Mouse (Mus musculus) neural tube, embryonic 12.5 days (tissue): ENCODE measurements around the gene 1700017D01Rik. TPM values are rescaled to one million over a fixed set of nuclear protein-coding genes. Genes with fewer than 3 reads are reported as not detected.
"Not testable (repeated sequence)": the region's sequence is repeated elsewhere in the genome, so short reads cannot be mapped to it uniquely, and the experiment has no call there.

Experiments used
- ATAC-seq: fragments of 200-750 bp; cut with Nextera tagmentation; 2 replicates; pipeline ENCODE4 v1.8.0; 2017; ENCODE audit warnings: low read depth, mild to moderate bottlenecking, moderate TSS enrichment, moderate library complexity; ENCODE audit not compliant: low FRiP score
- H3K27ac ChIP-seq: fragments of 300-500 bp; sonication (generic); 2 replicates; pipeline ENCODE4 v1.5.1; 2016
- H3K27me3 ChIP-seq: fragments of 300-500 bp; sonication (generic); replicated peaks from 2 replicates; pipeline ENCODE4 v1.6.1; 2016; ENCODE audit warnings: mild to moderate bottlenecking
- H3K36me3 ChIP-seq: fragments of 300-500 bp; sonication (generic); 2 replicates; pipeline ENCODE4 v1.6.1; 2016; ENCODE audit warnings: mild to moderate bottlenecking
- H3K4me1 ChIP-seq: fragments of 300-500 bp; sonication (generic); 2 replicates; pipeline ENCODE4 v1.6.1; 2016
- H3K4me2 ChIP-seq: fragments of 300-500 bp; sonication (generic); replicated peaks from 2 replicates; pipeline ENCODE4 v1.6.1; 2016; ENCODE audit warnings: mild to moderate bottlenecking
- H3K4me3 ChIP-seq: fragments of 300-500 bp; sonication (generic); 2 replicates; pipeline ENCODE4 v1.5.1; 2016
- H3K9ac ChIP-seq: fragments of 300-500 bp; sonication (generic); 2 replicates; pipeline ENCODE4 v1.6.1; 2016; ENCODE audit warnings: mild to moderate bottlenecking
- H3K9me3 ChIP-seq: fragments of 300-500 bp; sonication (generic); 2 replicates; pipeline ENCODE4 v1.6.1; 2016; ENCODE audit warnings: mild to moderate bottlenecking
- WGBS: fragments of 180-500 bp; shearing (Covaris S2); methylation state at CpG from one replicate; pipeline ENCODE4 v1.1.7; 2016; 5-methylcytosine and 5-hydroxymethylcytosine counted together
- polyA plus RNA-seq: library from polyadenylated mRNA; unstranded; fragments of >200 nt; fragmentation: Nextera tagmentation; extraction: Ambion mirVana; gene quantifications from 2 replicates; pipeline ENCODE4 v1.2.1, GENCODE M21; 2016

1700017D01Rik gene
- polyA plus RNA-seq, 1 experiment from 2014 or later, result not detected

GRCm38 (mm10) chr19:11080934-11081333 is 49.7 kb downstream of the 1700017D01Rik start, which contains the start of gene Ms4a8a:
Gene Ms4a8a, minus strand, starts transcription at chr19:11081102.
- H3K4me1 ChIP-seq, result no peaks in the 10 kb centered on the region
- H3K36me3 ChIP-seq, result no peaks in the 10 kb centered on the region
- no peak within 1 kb of the TSS for H3K9ac ChIP-seq
- no peak for ATAC-seq
- no peak within 1 kb of the TSS for H3K4me2 ChIP-seq
- H3K9me3 ChIP-seq, result no peaks in the 10 kb centered on the region
- H3K4me3 ChIP-seq, result no peak within 1 kb of the TSS
- H3K27me3 ChIP-seq, result no peaks in the 10 kb centered on the region
- no peak within 1 kb of the TSS for H3K27ac ChIP-seq
- 90% methylated on average over 4 of the region's 4 CpGs for WGBS

- Histone ChIP-seq H3K4me2 (no peak overlapping the region), H3K27me3 (no peaks in the 10 kb centered on the region), H3K9ac (no peak overlapping the region), H3K4me3 (no peak overlapping the region), H3K4me1 (no peaks in the 10 kb centered on the region), H3K9me3 (no peaks in the 10 kb centered on the region), H3K36me3 (no peaks in the 10 kb centered on the region), H3K27ac (no peak overlapping the region)
- WGBS, result 90% methylated on average over 3 of the region's 3 CpGs
- ATAC-seq, result no peak
Measured at GRCm38 (mm10) chr19:11070364-11070763, 60.3 kb downstream of the 1700017D01Rik start.

DNA sequence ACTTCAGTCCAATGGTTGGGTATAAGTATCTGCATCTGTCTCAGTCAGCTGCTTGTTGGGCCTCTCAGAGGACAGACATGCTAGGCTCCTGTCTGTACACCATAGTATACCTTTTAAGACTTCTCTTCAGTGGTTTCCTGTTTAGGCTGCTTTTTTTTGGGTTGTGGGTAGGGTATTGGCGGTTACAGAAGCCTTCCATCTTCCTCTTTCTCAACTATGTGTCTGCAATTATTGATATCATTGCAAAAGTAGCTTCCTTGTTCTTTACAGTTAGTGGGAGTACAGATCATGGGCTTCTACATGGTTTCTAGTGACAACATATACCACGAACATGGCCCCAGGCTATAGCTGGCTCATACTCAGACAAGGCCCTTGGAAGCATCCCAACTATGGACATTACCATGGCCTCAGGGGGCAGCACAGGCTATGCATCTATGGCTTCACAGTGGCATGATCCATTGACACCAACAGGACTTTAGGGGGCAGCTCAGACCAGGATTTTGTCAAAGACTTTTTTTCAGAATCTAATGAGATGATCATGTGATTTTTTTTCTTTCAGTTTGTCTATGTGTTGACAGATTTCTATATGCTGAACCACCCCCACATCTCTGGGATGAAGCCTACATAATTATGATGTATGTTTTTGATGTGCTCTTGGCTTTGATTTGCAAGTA is 65.3 kb downstream of the 1700017D01Rik start:
- ATAC-seq, result no peak
- Histone ChIP-seq H3K4me1 (no peaks in the 10 kb centered on the region), H3K4me3 (no peak overlapping the region), H3K4me2 (no peak overlapping the region), H3K9ac (no peak overlapping the region), H3K27me3 (no peaks in the 10 kb centered on the region), H3K36me3 (no peaks in the 10 kb centered on the region), H3K27ac (no peak overlapping the region), H3K9me3 (no peaks in the 10 kb centered on the region)
- WGBS, result 86% methylated on average over 2 of the region's 2 CpGs

GRCm38 (mm10) chr19:11060900-11061299 is 69.8 kb downstream of the 1700017D01Rik start:
- Histone ChIP-seq H3K4me2 (no peak overlapping the region), H3K27me3 (no peaks in the 10 kb centered on the region), H3K4me1 (no peaks in the 10 kb centered on the region), H3K9me3 (no peaks in the 10 kb centered on the region), H3K9ac (no peak overlapping the region), H3K36me3 (no peaks in the 10 kb centered on the region), H3K4me3 (no peak overlapping the region), H3K27ac (no peak overlapping the region)
- ATAC-seq, result no peak
- 94% methylated on average over 1 of the region's 1 CpGs for WGBS

DNA sequence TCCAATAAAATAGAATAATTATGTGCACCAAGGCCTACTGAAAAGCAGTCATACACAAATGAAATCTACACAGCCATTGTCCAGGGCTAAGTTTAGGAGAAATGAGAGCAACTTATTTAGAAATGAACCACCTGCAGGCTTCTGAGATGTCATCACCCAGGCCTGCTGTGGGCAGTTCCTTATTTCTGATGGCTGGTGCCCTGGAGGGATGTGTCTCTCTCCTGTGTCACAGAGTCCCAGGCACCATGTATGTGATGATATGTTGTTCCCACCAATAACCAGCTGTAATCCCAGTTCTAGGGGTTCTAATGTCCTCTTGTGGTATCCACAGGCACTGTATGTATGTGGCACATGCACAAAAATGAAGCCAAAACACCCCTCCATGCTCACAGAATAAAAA is 70.7 kb downstream of the 1700017D01Rik start:
- no peak overlapping the region for H3K4me2 ChIP-seq
- H3K4me3 ChIP-seq, result no peak overlapping the region
- no peaks in the 10 kb centered on the region for H3K27me3 ChIP-seq
- no peaks in the 10 kb centered on the region for H3K4me1 ChIP-seq
- H3K27ac ChIP-seq, result no peak overlapping the region
- H3K9ac ChIP-seq, result no peak overlapping the region
- no peak for ATAC-seq
- H3K36me3 ChIP-seq, result no peaks in the 10 kb centered on the region
- H3K9me3 ChIP-seq, result no peaks in the 10 kb centered on the region

DNA sequence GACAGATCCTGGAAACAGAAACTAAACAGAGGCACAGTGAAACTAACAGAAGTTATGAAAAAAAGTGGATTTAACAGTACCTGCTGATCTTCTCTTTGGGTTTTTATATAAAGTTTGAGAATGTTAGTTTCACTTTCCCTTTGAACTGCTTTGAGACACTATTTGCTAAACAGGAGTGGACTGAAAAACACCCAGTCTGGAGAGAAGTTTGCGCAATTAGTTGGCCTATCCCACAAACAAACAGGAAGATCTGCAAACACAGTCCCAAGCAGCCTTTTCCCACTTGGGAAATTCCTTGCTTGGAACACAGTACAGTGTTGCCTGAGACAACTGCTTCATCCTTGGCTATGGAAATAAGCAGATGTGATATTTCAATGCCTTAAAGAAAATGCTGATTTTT is 75.0 kb downstream of the 1700017D01Rik start:
- H3K36me3 ChIP-seq, H3K9ac ChIP-seq, H3K4me1 ChIP-seq, H3K4me2 ChIP-seq, H3K4me3 ChIP-seq, H3K27me3 ChIP-seq, ATAC-seq, H3K27ac ChIP-seq, H3K9me3 ChIP-seq: not testable (repeated sequence)
- 92% methylated on average over 1 of the region's 1 CpGs for WGBS

DNA sequence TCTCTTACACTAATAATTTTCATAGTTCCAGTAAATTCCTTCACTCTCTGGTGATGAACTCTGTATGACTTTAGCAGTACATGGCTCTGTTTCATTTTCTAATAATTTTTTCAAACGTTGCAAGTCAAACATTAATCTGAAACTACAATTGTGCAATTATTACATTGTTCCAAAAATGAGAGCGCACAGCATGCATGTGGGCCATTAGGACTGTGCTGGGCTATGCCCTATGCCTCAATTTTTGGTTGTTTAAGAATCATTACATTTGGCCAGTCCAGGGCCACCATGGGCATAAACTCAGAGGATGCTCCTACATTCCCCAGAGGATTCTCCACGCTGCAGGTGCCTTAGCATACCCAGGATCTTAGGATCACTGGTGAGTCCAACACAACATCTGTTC is 77.4 kb downstream of the 1700017D01Rik start:
- Histone ChIP-seq H3K4me3 (no peak overlapping the region), H3K9ac (no peak overlapping the region), H3K4me1 (no peaks in the 10 kb centered on the region), H3K9me3 (no peaks in the 10 kb centered on the region), H3K36me3 (no peaks in the 10 kb centered on the region), H3K4me2 (no peak overlapping the region), H3K27me3 (no peaks in the 10 kb centered on the region), H3K27ac (no peak overlapping the region)
- 67% methylated on average over 3 of the region's 3 CpGs for WGBS
- no peak for ATAC-seq

DNA sequence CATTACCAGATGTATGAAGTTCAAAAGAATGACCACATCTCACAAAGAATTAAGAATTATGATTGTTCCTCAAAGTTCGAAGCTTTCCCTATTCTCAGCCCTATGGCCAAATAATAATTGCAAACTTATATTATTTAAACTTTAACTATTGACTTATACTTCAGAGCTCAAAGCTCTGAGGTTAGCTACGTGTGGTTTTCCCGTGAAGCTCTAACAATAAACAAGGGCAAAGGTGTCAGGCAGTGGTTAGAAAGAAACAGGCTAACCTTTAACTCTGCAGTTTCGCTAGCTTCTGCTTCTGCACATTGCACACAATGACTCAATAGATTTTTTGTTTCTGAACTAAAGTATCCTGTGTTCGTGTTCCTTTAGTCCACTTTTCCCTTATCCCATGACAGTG is 77.8 kb downstream of the 1700017D01Rik start:
- 74% methylated on average over 5 of the region's 5 CpGs for WGBS
- H3K27ac ChIP-seq, result no peak overlapping the region
- no peaks in the 10 kb centered on the region for H3K4me1 ChIP-seq
- H3K4me3 ChIP-seq, result no peak overlapping the region
- H3K9ac ChIP-seq, result no peak overlapping the region
- H3K36me3 ChIP-seq, result no peaks in the 10 kb centered on the region
- no peaks in the 10 kb centered on the region for H3K9me3 ChIP-seq
- ATAC-seq, result no peak
- H3K4me2 ChIP-seq, result no peak overlapping the region
- no peaks in the 10 kb centered on the region for H3K27me3 ChIP-seq

GRCm38 (mm10) chr19:11050286-11050685 is 80.4 kb downstream of the 1700017D01Rik start:
- H3K27ac ChIP-seq, result no peak overlapping the region
- no peak overlapping the region for H3K4me3 ChIP-seq
- no peaks in the 10 kb centered on the region for H3K36me3 ChIP-seq
- H3K9me3 ChIP-seq, result no peaks in the 10 kb centered on the region
- H3K27me3 ChIP-seq, result no peaks in the 10 kb centered on the region
- H3K9ac ChIP-seq, result no peak overlapping the region
- H3K4me1 ChIP-seq, result no peaks in the 10 kb centered on the region
- no peak for ATAC-seq
- 78% methylated on average over 2 of the region's 2 CpGs for WGBS
- no peak overlapping the region for H3K4me2 ChIP-seq

DNA sequence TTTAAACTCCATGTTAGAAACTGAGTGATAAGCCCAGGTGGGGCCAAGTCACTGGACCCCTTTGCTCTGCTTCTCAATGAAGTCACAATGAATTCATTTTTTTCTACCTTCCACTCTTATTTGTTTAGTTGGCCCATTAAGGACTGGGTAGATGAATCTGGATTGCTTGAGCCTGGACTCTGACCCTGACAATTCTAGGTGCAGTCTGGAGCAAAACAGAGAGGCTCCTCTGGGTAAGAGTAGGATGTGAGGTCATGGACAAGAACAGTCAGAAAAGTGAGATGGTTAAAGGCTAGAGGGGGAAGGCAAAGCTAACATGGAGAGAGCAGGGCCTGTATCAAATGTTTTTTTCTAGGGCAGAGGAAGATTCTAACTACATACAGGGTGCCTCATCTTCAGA is 81.2 kb downstream of the 1700017D01Rik start:
- Histone ChIP-seq H3K27me3 (no peaks in the 10 kb centered on the region), H3K9ac (no peak overlapping the region), H3K4me3 (no peak overlapping the region), H3K9me3 (no peaks in the 10 kb centered on the region), H3K36me3 (no peaks in the 10 kb centered on the region), H3K4me1 (peaks cover 4% of the 10 kb centered on the region; the same call in 1 of the 2 replicates), H3K4me2 (no peak overlapping the region), H3K27ac (no peak overlapping the region)
- no peak for ATAC-seq

GRCm38 (mm10) chr19:11048503-11048902 is 82.2 kb downstream of the 1700017D01Rik start:
- Histone ChIP-seq H3K4me2 (no peak overlapping the region), H3K4me1 (peaks cover 4% of the 10 kb centered on the region; the same call in 1 of the 2 replicates), H3K4me3 (no peak overlapping the region), H3K27me3 (no peaks in the 10 kb centered on the region), H3K9me3 (no peaks in the 10 kb centered on the region), H3K36me3 (no peaks in the 10 kb centered on the region), H3K9ac (no peak overlapping the region), H3K27ac (no peak overlapping the region)
- 56% methylated on average over 1 of the region's 1 CpGs for WGBS
- no peak for ATAC-seq

GRCm38 (mm10) chr19:11048009-11048408 is 82.7 kb downstream of the 1700017D01Rik start:
- no peak for ATAC-seq
- Histone ChIP-seq H3K4me2 (no peak overlapping the region), H3K4me3 (no peak overlapping the region), H3K9ac (no peak overlapping the region), H3K9me3 (no peaks in the 10 kb centered on the region), H3K27ac (no peak overlapping the region), H3K36me3 (no peaks in the 10 kb centered on the region), H3K27me3 (no peaks in the 10 kb centered on the region), H3K4me1 (peaks cover 4% of the 10 kb centered on the region; the same call in 1 of the 2 replicates)
- 77% methylated on average over 6 of the region's 6 CpGs for WGBS
